Mouse (Mus musculus): ENCODE data around the gene Tnfrsf1a.

Tnfrsf1a gene

DNA sequence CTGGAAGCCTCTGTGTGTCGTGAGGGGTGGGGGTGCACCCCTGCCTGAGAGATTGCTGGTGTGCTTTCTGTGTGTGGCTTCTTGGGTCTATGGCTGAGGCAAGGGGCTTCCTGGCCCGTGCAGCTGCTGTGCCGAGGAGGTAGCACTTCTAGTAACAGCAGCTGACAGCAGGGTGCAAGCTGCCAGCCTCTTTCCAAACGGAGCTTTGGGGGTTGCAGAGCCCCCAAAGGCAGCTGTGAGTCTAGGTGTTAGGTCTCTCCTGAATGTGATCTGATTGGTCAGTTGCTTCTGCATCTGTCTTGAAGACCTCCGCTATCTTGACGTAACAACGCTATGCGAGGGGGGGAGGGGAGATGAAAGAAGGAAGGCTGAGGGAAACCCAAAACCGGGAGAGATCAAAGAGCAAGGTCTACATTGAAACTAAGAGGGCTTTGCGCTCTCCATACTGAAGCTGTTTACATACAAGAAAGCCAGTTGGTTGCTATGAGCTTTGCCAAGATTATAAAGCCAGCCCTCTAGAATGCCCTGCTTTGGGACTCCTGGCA is 6.1 kb downstream of the Tnfrsf1a start:
- no peak for DNase-seq

- DNase-seq, result no peak
Measured at GRCm38 (mm10) chr6:125356264-125356663, 7.1 kb downstream of the Tnfrsf1a start.

DNA sequence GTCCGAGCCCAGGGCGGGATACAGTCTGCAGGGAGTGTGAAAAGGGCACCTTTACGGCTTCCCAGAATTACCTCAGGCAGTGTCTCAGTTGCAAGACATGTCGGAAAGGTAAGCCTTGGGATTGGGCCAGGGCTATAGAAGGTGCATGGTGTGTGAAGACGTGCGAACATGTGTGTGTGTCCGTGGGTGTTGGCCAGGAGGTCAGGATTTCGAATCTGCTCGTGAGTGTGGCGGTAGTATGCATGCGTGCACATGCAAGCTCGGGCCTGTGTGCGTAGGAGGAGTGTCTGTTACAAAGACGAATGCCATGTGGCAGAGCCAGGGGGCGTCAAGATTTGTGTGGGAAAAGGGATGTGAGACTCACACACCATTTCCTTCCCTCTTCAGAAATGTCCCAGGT is 8.2 kb downstream of the Tnfrsf1a start:
- no peak for DNase-seq

- DNase-seq, result no peak
Measured at GRCm38 (mm10) chr6:125359999-125360398, 10.8 kb downstream of the Tnfrsf1a start.

- no peak for DNase-seq
Measured at GRCm38 (mm10) chr6:125360846-125361245, 11.7 kb downstream of the Tnfrsf1a start.

DNA sequence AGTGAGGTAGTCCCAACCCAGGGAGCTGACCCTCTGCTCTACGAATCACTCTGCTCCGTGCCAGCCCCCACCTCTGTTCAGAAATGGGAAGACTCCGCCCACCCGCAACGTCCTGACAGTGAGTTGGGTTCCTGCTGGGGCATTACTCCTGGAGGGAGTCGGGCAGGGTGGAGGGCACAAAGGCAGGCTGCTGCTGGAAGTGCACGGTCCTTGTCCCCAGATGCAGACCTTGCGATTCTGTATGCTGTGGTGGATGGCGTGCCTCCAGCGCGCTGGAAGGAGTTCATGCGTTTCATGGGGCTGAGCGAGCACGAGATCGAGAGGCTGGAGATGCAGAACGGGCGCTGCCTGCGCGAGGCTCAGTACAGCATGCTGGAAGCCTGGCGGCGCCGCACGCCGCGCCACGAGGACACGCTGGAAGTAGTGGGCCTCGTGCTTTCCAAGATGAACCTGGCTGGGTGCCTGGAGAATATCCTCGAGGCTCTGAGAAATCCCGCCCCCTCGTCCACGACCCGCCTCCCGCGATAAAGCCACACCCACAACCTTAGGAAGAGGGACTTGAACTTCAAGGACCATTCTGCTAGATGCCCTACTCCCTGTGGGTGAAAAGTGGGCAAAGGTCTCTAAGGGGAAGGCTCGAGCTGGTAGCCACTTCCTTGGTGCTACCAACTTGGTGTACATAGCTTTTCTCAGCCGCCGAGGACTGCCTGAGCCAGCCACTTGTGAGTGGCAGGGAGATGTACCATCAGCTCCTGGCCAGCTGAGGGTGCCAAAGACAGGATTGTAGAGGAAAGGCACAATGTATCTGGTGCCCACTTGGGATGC is 12.5 kb downstream of the Tnfrsf1a start:
- DNase-seq, result no peak

DNA sequence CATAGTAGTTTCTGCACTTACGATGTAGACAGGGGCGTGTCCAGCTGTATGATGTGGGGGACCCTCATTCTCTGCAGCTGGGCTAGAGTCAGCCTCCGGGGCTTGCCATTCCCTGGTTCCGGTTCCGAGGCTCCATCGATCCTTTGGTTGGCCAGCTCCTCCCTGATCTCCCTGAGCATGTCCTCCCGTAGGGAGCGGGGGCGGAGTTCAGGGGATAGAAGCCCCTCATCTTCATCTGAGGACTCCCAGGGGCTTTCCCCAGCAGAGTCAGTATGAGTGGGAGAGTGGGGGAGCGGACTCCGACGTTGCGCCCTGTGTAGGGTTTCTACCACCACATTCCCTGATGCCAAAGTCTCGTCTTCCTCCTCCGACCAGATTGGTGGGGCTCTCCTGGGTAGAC is 13.9 kb downstream of the Tnfrsf1a start:
- DNase-seq, result no peak

GRCm38 (mm10) chr6:125363451-125364242 is 14.5 kb downstream of the Tnfrsf1a start:
- DNase-seq, result no peak

- no peak for DNase-seq
Measured at GRCm38 (mm10) chr6:125364448-125364847, 15.3 kb downstream of the Tnfrsf1a start.

DNA sequence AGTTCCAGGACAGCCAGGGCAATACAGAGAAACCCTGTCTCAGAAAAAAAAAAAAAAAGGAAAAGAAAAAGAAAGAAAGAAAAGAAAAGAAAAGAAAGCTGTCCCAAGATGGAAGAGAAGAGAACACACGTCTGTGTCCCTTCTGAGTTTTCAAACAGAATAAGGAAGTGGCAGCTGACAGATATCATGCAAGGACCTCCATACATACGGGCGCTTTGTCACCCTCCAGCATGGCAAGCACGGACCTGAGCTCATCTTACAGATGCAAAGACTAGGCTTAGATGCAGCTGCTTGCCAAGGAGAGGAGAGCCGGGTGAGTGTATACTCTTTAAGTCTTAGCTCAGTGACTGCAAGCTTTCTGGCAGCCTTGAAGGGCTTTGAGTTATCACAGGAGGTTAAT is 16.4 kb downstream of the Tnfrsf1a start:
- DNase-seq, result no peak

GRCm38 (mm10) chr6:125366133-125366532 is 17.0 kb downstream of the Tnfrsf1a start:
- no peak for DNase-seq

GRCm38 (mm10) chr6:125367758-125368371 is 18.7 kb downstream of the Tnfrsf1a start:
- no peak for DNase-seq

DNA sequence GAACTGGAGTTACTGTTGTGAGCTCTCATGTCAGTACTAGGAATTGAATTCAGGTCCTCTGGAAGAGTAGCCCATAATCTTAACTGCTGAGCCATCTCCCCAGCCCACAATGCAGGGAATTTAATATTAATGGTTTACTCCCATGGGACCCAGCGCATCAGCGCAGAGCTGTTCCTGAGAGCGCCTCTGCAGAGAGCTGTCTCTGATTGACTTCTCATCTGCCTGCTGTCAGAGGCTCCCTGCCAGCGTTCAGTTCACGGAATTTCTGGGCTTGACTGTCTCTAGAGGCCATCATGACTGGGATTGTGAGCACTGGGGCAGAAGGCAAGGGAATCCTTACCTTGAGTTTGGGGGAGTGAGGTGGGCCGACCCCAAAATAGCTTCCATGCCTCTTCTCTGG is 27.9 kb downstream of the Tnfrsf1a start:
- no peak for DNase-seq

- DNase-seq, result no peak
Measured at GRCm38 (mm10) chr6:125377582-125378451, 28.7 kb downstream of the Tnfrsf1a start.

DNA sequence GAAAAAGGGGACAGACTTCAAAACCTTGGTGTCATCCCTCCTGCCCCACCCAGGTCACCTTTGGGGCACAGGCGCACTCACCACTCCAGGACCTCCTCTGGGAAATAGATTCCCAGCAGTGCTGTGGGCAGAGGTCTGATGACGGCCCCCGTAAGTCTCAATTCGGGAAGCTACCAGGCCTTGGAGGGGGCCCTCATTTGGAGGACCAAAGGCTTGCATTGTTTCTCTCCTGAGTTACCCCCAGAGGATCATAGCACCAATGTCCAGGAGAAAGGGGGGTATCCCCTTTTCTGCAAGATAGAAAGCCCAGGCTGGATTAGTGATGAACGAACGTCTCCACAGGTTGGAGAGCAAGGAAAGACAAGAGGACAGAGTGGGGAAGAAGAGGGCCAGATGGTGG is 29.5 kb downstream of the Tnfrsf1a start:
- no peak for DNase-seq

- no peak for DNase-seq
Measured at GRCm38 (mm10) chr6:125379781-125380180, 30.6 kb downstream of the Tnfrsf1a start.

DNA sequence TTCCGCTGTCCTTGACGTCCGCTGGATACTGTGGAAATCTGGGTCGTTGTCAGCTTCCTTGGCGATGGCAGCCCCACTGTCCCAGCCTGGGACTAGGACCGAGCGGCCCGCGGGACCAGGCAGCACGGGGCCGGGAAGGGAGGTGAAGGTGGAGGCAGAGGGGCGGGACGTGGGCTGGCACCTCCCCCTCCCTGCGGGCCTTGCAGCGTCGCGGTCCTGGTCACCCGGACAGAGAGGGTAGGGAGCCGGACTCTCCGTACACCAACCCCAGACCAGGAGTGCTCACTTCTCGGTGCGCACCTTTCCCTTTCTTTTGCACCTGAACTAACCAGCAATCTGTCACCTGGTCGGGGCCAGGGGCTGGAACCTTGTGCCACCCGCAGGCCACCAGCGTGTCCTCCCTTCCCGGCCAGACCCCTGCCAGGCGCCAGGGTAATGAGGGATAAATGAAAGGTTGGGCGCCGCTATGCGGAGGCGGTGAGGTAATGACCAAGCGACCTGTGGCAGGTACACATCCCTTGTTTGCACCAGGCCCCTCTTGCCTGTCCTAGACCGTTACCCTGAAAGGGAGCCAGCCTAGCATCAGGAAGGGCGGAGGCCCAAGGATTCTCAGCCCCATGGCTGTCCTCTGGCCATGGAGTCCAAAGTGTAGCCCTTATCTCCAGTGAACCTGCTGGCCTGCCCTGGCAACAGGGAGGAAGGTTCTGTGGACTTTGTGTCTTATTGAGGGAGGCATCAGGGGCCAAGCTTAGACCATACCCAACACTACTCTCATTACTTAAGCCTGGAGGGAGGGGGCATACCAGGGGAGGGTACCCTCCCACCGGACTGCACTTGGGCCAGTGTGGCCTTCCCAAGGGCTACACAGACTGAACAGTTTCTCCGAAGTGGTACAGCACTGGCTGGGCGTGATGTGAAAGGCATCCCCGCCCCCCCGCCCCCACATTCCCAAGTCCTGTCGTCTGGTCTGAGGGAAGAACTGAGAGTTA is 31.5 kb downstream of the Tnfrsf1a start, which contains the start of gene Plekhg6:
Gene Plekhg6, minus strand, starts transcription at position 422 of the 989 bp plus-strand sequence.
- DNase-seq, result no peak

DNA sequence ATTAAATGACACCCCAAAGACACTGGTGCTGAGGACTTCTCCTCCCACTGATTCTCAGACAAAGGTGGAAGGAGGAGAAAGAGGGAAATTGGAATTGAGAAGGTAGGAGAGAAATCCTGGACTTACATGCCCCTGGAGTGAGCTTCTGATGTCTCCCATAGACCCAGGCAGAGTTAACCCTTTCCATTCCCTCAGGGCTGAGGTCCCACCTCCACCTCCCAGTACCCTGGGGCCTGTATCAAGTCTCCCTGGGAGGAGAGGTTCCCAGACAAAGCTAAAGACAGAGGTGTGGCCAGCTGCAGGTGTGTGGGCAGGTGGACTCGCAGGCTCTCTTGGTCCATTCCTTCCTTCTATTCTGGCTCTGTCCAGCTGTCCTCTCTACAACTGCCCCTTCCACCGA is 32.9 kb downstream of the Tnfrsf1a start:
- no peak for DNase-seq

- DNase-seq, result no peak
Measured at GRCm38 (mm10) chr6:125385066-125385974, 36.2 kb downstream of the Tnfrsf1a start.

DNA sequence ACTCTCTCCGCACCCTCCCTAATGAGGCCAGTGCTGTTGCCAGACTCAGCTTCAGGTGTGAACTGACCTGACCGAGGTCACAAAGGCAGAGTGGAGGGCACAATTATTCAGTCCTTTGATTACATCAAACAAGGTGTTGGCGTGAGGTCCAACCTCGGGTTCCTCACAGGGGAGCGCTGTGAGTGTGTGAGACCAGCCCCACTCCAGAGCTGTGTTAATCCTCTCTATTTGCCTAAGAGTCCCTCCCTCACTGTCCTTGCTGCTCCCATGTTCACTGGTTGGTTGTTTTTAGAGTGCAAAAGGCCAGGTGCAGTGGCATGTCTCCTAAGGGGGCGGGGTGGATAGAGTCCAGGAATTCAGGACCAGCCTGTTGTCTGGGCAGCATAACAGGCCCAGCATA is 36.9 kb downstream of the Tnfrsf1a start:
- no peak for DNase-seq

All from cerebellum, adult 8-10 months (tissue).